Mouse (Mus musculus) olfactory bulb, adult 2 months (tissue): ENCODE results near the gene Zc3h18.

Experiments used
- CTCF ChIP-seq: fragments of 200-500 bp; IDR thresholded peaks from 2 replicates; pipeline ENCODE4 v1.5.1; 2012; ENCODE audit warnings: low read depth, mild to moderate bottlenecking, low read length, moderate library complexity; ENCODE audit not compliant: insufficient read depth
- POLR2A ChIP-seq: fragments of 200-500 bp; IDR thresholded peaks from 2 replicates; pipeline ENCODE4 v1.6.1; 2012; ENCODE audit warnings: mild to moderate bottlenecking, low read depth, low read length, moderate library complexity; ENCODE audit not compliant: insufficient read depth

- TF ChIP-seq CTCF (no peak), POLR2A (no peak)
These were observed 31.3 kb downstream of the Zc3h18 start for GRCm38 (mm10) chr8:122407678-122408077.
